8 mouse cellular contexts compared by ENCODE assay signal in genomic region chr2:4561196-4561595, GRCm38 (mm10).
DNase-seq lines count a peak whose midpoint lies in the region; ATAC-seq and TF ChIP-seq lines count a peak whose summit lies in the region.

No protein-coding gene starts in this region.

- no peak for DNase-seq in lung, adult 18-20 months
- peak; percentile 9 for DNase-seq in naive thymus-derived CD4-positive, alpha-beta T cell, adult 2 months (ENCODE audit: low read depth)
- no peak for DNase-seq in frontal cortex, postnatal 36 days (ENCODE audit: low spot score in 2 of 2)
- DNase-seq in layer of hippocampus, adult 8-10 months (ENCODE audit: low spot score in 2 of 2), result no peak
- no peak for DNase-seq in cerebellum, adult 9-11 months

- peak overlapping the region; percentile 80 for H3K9ac ChIP-seq in lung, embryonic 16.5 days (ENCODE audit: low read length)
- peak overlapping the region; percentile 37; the same call in 1 of the 2 replicates for H3K9ac ChIP-seq in intestine, postnatal 0 days (ENCODE audit: low read depth, low read length)

- no peaks in the 10 kb centered on the region for H3K27me3 ChIP-seq in lung, embryonic 16.5 days (ENCODE audit: control insufficient read depth, insufficient read depth, low read depth, low read length)
- H3K27me3 ChIP-seq in intestine, postnatal 0 days (replicated peaks; ENCODE audit: control insufficient read depth, insufficient read depth, low read length), result no peaks in the 10 kb centered on the region

- no peaks in the 10 kb centered on the region for H3K9me3 ChIP-seq in lung, embryonic 16.5 days (ENCODE audit: control insufficient read depth, low read length)
- H3K9me3 ChIP-seq in intestine, postnatal 0 days (ENCODE audit: control insufficient read depth), result no peaks in the 10 kb centered on the region

- H3K4me3 ChIP-seq in lung, embryonic 16.5 days (ENCODE audit: low read length), result peak overlapping the region; percentile 71
- peak overlapping the region; percentile 76 for H3K4me3 ChIP-seq in embryonic fibroblast, embryonic 13.5 days (ENCODE audit: insufficient read depth, low read length)
- peak overlapping the region; percentile 55 for H3K4me3 ChIP-seq in intestine, postnatal 0 days (ENCODE audit: low read depth, low read length)

- peaks cover 6% of the 10 kb centered on the region for H3K36me3 ChIP-seq in lung, embryonic 16.5 days (ENCODE audit: control insufficient read depth, insufficient read depth, low read length)
- peaks cover 5% of the 10 kb centered on the region; the same call in 1 of the 2 replicates for H3K36me3 ChIP-seq in intestine, postnatal 0 days (ENCODE audit: control insufficient read depth, insufficient read depth)

- 12% methylated on average over 5 of the region's 5 CpGs for WGBS in lung, embryonic 16.5 days
- 17% methylated on average over 5 of the region's 5 CpGs for WGBS in intestine, postnatal 0 days

- H3K4me2 ChIP-seq in lung, embryonic 16.5 days (ENCODE audit: low read depth, low read length), result peak overlapping the region; percentile 88
- peak overlapping the region; percentile 77 for H3K4me2 ChIP-seq in intestine, postnatal 0 days (replicated peaks; ENCODE audit: low read depth)

- peaks cover 66% of the 10 kb centered on the region for H3K4me1 ChIP-seq in lung, embryonic 16.5 days (replicated peaks; ENCODE audit: control insufficient read depth, insufficient read depth, low read length)
- peaks cover 24% of the 10 kb centered on the region for H3K4me1 ChIP-seq in embryonic fibroblast, embryonic 13.5 days (ENCODE audit: control insufficient read depth, insufficient read depth, low read length)
- peaks cover 23% of the 10 kb centered on the region for H3K4me1 ChIP-seq in intestine, postnatal 0 days (replicated peaks; ENCODE audit: control insufficient read depth, insufficient read depth, low read length)

- ATAC-seq in lung, embryonic 16.5 days (ENCODE audit: low read depth), result no peak
- ATAC-seq in intestine, postnatal 0 days, result peak; percentile 12; the same call in 1 of the 2 replicates

- no peak for TF ChIP-seq POLR2A in embryonic fibroblast, embryonic 13.5 days (IDR thresholded peaks at IDR 0.05; ENCODE audit: low read depth, low read length)

- H3K27ac ChIP-seq in lung, embryonic 16.5 days (ENCODE audit: low read length), result peak overlapping the region; percentile 99
- no peak overlapping the region; the same call in 1 of the 2 replicates for H3K27ac ChIP-seq in embryonic fibroblast, embryonic 13.5 days (ENCODE audit: insufficient read depth, low read length)
- H3K27ac ChIP-seq in intestine, postnatal 0 days (ENCODE audit: low read depth, low read length), result peak overlapping the region; percentile 24; the same call in 1 of the 2 replicates

- TF ChIP-seq CTCF in embryonic fibroblast, embryonic 13.5 days (IDR thresholded peaks at IDR 0.05; ENCODE audit: borderline replicate concordance, insufficient read depth, low read length), result no peak
- no peak for TF ChIP-seq CTCF in intestine, postnatal 0 days (IDR thresholded peaks at IDR 0.05; ENCODE audit: low read depth)
